In the genomic region with DNA sequence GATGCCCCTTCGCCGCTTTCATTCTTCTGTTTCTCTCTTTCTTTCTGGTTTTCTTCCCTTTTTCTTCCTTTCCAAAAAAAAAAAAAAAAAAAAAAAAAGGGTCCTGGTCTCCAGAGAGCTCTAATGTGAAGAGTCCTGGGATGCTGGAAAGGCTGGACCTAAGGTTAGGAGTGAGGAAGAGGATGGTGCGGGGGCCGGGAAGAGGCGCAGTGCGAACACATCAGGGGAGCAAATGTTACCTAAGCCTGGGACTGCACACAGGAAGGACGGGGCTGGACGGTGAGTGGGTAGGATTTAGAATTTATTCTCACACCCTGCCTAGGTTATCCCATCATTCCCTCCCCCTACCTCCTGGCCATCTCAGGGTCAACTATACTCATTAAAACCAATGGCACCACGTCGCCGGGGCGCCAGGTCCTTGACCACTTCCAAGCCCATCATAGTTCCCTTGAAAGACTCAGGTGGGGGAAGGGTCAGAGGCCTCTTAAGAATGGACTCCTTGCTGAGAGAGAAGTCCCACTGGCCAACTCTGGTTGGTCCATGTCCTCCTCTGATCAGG, we compare ENCODE assay signal across 10 mouse cellular contexts. TPM values are rescaled to one million over a fixed set of nuclear protein-coding genes. Genes with fewer than 3 reads are reported as not detected.
DNase-seq lines count a peak whose midpoint lies in the region; ATAC-seq lines count a peak whose summit lies in the region.
"Had no signal": no experiment of that assay in that cellular context is flagged by ENCODE, and none has a peak within 500 bp of the region (broad histone marks: within the 10 kb centered on the region; RNA-seq: fewer than 3 reads in every experiment).

No protein-coding gene starts in this region.

- H3K9me3 ChIP-seq in kidney, embryonic 14.5 days (ENCODE audit: control insufficient read depth, low read length), result no peaks in the 10 kb centered on the region
- H3K9me3 ChIP-seq in embryonic facial prominence, embryonic 12.5 days, result no peaks in the 10 kb centered on the region
- H3K9me3 ChIP-seq in hindbrain, embryonic 14.5 days (ENCODE audit: control insufficient read depth, low read length), result no peaks in the 10 kb centered on the region

- no peaks in the 10 kb centered on the region for H3K27me3 ChIP-seq in kidney, embryonic 14.5 days (ENCODE audit: control insufficient read depth, insufficient read depth, low read length)
- no peaks in the 10 kb centered on the region for H3K27me3 ChIP-seq in embryonic facial prominence, embryonic 12.5 days
- H3K27me3 ChIP-seq in hindbrain, embryonic 14.5 days (ENCODE audit: control insufficient read depth, insufficient read depth, low read length), result no peaks in the 10 kb centered on the region

- H3K4me1 ChIP-seq in kidney, embryonic 14.5 days (ENCODE audit: control insufficient read depth, insufficient read depth, low read length), result peaks cover 54% of the 10 kb centered on the region
- H3K4me1 ChIP-seq in embryonic facial prominence, embryonic 12.5 days, result peaks cover 86% of the 10 kb centered on the region
- H3K4me1 ChIP-seq in hindbrain, embryonic 14.5 days (replicated peaks; ENCODE audit: control insufficient read depth, insufficient read depth, low read length), result peaks cover 72% of the 10 kb centered on the region
- H3K4me1 ChIP-seq: megakaryocyte, embryonic 14.5 days had no signal

- H3K9ac ChIP-seq in kidney, embryonic 14.5 days (ENCODE audit: low read depth, low read length), result no peak overlapping the region
- no peak overlapping the region; the same call in 1 of the 2 replicates for H3K9ac ChIP-seq in embryonic facial prominence, embryonic 12.5 days
- H3K9ac ChIP-seq in hindbrain, embryonic 14.5 days, result peak overlapping the region; percentile 63

- peak overlapping the region; percentile 47; the same call in 1 of the 2 replicates for H3K27ac ChIP-seq in kidney, embryonic 14.5 days (ENCODE audit: low read depth, low read length)
- H3K27ac ChIP-seq in embryonic facial prominence, embryonic 12.5 days, result peak overlapping the region; percentile 86
- peak overlapping the region; percentile 76 for H3K27ac ChIP-seq in hindbrain, embryonic 14.5 days

- H3K36me3 ChIP-seq in kidney, embryonic 14.5 days (ENCODE audit: control insufficient read depth, insufficient read depth, low read length), result no peaks in the 10 kb centered on the region
- H3K36me3 ChIP-seq in embryonic facial prominence, embryonic 12.5 days, result peaks cover 13% of the 10 kb centered on the region
- no peaks in the 10 kb centered on the region for H3K36me3 ChIP-seq in hindbrain, embryonic 14.5 days (replicated peaks; ENCODE audit: control insufficient read depth, insufficient read depth)

- DNase-seq in kidney, postnatal 4 days, result no peak
- DNase-seq in hindbrain, embryonic 14.5 days (ENCODE audit: low spot score), result no peak
- DNase-seq in neural tube, embryonic 10.5 days (ENCODE audit: extremely low spot score, low spot score), result peak; percentile 56
- no peak for DNase-seq in c-Kit-positive CD71-positive TER-119-positive erythroid progenitor cells, embryonic 14.5 days (ENCODE audit: low spot score)
- DNase-seq in urinary bladder, postnatal 4 days (ENCODE audit: low spot score in 2 of 2), result no peak
- DNase-seq in B cell, adult 2 months, result no peak
- DNase-seq: layer of hippocampus, adult 9-11 months had no signal

- no peak overlapping the region for H3K4me3 ChIP-seq in kidney, embryonic 14.5 days (ENCODE audit: low read length)
- H3K4me3 ChIP-seq in embryonic facial prominence, embryonic 12.5 days, result 0 out of 2 replicates have a peak overlapping the region, but pooled peaks have one; percentile 15
- H3K4me3 ChIP-seq in hindbrain, embryonic 14.5 days (replicated peaks; ENCODE audit: low read length), result peak overlapping the region; percentile 25
- H3K4me3 ChIP-seq: megakaryocyte, embryonic 14.5 days had no signal

- H3K4me2 ChIP-seq in kidney, embryonic 14.5 days (replicated peaks; ENCODE audit: low read depth, low read length), result peak overlapping the region; percentile 44
- H3K4me2 ChIP-seq in embryonic facial prominence, embryonic 12.5 days (replicated peaks), result peak overlapping the region; percentile 47
- peak overlapping the region; percentile 63 for H3K4me2 ChIP-seq in hindbrain, embryonic 14.5 days (replicated peaks)

- 26% methylated on average over 12 of the region's 12 CpGs for WGBS in kidney, embryonic 14.5 days
- WGBS in embryonic facial prominence, embryonic 12.5 days, result 22% methylated on average over 12 of the region's 12 CpGs
- 6% methylated on average over 12 of the region's 12 CpGs for WGBS in hindbrain, embryonic 14.5 days

- 0 out of 2 replicates have a peak, but pooled peaks have one; percentile 10 for ATAC-seq in kidney, embryonic 14.5 days (ENCODE audit: low FRiP score, low TSS enrichment)
- ATAC-seq in embryonic facial prominence, embryonic 12.5 days (ENCODE audit: insufficient number of reproducible peaks, insufficient read depth, low FRiP score, low TSS enrichment), result peak; percentile 36; the same call in 1 of the 2 replicates
- ATAC-seq in hindbrain, embryonic 14.5 days (ENCODE audit: low FRiP score), result peak; percentile 44

RNA-seq across cellular contexts. Expression of a gene that starts 27.4 kb away (rescaled TPM):
- polyA plus RNA-seq in kidney, embryonic 14.5 days (2014; fragmentation: Nextera tagmentation; extraction: Ambion mirVana), result 15.2 and 23.5 TPM in 2 replicates
- polyA plus RNA-seq in embryonic facial prominence, embryonic 12.5 days (2016; fragmentation: Nextera tagmentation; extraction: Ambion mirVana), result 37.1 and 37.3 TPM in 2 replicates
- polyA plus RNA-seq in hindbrain, embryonic 14.5 days (2014; fragmentation: Nextera tagmentation; extraction: Ambion mirVana), result 10.1 and 11.8 TPM in 2 replicates
